Mouse (Mus musculus) retina, postnatal 1 day (tissue): Measurements from ENCODE around the gene Vezt.
A peak's percentile ranks its signal among the peaks of the same experiment; 100 is the strongest.

ENCODE experiments used
- DNase-seq: peaks from one replicate; pipeline ENCODE4 v3.0.0-alpha.2; 2012

Gene Vezt

DNA sequence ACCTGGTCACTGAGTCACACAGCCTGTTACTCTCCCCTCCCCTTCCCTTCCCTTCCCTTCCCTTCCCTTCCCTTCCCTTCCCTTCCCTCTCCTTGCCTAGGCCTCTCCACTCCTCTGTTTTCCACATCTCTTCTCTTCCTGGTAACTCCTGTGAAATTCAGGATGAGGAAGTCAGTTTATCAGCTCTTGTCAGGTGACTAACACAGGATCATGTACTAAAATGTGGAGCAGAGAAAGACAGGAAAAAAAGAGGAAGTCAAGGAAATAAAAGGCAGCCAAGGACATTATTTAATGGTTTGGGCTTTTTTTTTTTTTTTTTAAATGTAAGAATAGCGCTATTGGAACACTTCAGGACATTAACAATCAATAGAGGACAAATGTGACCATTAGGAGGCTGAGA, 126.6 kb downstream of the Vezt start:
- no peak for DNase-seq

DNA sequence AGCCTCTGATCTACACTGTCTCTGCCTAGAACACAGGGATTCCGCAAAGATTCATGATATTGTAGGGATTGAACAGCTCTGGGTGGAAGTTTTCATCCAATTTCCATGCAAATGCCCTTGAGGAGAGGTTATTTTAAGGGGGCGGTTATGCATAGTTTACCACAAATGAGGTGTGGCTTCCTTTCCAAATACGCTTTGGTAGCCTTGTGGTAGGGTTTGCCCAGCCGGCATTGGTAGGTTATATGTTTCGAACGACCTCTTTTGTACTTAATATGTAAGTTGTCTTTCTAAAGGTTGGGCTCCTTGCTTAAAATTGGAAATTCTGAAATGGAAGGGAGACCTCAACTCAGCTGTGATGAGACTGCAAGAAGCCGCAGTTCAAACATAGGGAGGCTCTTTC, 127.1 kb downstream of the Vezt start:
- DNase-seq = no peak

DNA sequence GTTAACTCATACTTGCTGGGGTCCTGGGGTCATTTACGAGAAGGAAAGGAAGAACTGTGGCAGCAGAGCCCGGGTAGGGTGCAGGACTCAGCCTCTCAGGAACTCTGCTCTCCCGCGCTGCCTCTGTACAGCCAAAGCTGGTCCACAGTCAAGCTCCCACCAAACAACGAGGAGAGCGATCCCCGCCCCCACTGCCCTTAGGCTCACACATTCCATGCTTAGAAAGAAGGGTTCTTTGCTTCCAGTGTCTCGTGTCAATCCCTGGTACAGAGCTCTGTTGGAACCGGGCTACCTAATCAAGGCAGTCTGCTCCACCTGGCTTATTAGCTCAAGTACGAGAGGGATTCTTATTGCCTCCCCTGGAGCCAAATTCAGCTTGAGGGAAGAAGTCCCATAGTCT, 128.2 kb downstream of the Vezt start:
- no peak for DNase-seq

DNA sequence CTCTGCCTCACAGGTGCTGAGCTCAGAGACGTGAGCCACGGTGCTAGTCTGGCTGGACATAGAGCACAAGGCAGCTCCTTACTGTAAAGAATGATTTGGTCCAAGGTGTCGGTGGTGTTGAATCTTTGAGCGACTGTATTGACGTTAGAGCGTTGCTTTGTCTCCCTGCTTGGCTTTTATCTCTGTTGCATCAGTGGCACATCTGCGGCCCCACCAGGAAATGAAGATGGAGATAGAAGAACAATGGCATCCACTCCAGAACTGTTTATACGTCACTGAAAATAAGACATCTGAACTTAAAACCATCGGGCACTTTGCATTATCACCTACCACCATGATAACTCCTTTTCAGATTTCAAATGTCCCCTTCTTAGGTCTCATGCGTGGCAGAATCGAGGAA, 135.7 kb downstream of the Vezt start:
- no peak for DNase-seq

DNA sequence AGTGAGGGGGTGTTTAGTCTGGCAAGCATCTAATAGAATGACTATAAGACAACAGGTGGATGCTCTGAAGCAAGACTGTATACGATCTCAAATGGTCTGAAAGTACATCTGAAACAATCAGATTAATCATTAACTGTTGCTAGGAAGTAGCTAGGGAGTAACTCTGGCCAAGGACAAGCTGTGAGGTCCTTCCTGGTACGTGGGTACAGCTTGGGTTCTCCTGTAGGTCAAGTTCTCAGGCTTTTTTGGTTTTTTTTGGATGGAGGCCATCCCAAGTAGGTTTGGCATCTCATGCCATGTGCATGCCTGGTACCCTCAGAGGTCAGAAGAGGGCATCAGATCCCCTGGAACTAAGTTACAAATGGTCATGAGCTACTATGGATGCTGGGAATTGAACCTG, 136.3 kb downstream of the Vezt start:
- no peak for DNase-seq

DNA sequence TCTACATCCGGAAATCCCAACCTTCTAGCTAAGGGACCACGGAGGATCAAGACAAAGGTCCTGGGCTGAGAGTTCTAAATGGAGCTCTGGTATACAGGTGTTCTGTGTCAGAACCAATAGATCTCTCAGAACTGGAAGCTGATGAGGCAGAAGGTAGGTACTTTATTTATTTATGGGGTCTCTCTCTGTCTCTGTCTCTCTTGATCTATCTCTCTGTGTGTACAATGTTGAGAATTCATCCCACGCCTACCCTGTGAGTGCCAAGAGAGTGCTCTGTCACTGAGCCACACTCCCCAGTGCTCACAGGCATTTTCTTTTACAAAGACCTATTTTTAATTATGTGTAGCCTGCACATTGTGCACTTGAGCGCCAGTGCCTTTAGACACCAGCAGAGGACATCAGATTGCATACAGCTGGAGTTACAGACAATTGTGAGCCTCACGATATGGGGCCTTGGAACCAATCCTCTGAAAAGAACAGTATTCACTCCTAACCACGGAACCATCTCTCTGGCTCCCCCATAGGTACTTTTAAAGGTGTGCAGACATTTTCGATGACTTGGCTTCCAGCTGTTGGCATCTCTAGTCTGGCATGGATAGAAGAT, 138.5 kb downstream of the Vezt start, which contains the start of gene Metap2:
Gene Metap2 (minus strand): TSS at position 51 of the 604 bp plus-strand sequence.
- DNase-seq = no peak

DNA sequence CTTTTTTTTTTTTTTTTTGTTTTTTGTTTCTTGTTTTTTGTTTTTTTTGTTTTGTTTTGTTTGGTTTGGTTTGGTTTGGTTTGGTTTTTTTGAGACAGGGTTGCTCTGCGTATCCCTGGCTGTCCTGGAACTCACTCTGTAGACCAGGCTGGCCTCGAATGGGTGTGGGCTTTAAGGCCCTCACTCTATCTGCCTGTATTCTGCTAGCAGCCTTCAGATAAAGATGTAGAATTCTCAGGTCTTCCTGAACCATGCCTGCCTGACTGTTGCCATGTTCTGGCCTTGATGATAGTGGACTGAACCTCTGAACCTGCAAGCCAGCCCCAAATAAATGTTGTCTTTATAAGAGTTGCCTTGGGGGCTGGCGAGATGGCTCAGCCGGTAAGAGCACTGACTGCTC, 143.1 kb downstream of the Vezt start:
- DNase-seq = no peak

DNA sequence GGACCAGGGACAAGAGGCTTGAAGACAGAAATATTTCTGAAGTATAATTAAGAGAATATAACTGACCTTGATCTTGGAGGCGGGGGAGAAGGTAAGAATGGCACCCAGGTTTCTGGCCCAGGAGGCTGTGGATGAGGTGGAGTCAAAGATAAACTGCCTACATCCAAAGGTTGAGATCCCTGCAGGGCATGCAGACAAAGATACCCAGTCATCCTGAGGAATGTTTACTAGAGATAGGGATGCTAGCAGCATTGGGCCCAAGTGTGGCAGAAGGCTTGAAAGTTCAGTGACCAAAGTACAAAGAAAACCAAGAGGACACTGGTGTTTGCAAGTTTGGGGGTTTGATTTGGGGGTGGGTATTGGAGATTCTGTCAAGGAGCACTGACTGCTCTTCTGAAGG, 144.6 kb downstream of the Vezt start:
- DNase-seq = no peak

DNA sequence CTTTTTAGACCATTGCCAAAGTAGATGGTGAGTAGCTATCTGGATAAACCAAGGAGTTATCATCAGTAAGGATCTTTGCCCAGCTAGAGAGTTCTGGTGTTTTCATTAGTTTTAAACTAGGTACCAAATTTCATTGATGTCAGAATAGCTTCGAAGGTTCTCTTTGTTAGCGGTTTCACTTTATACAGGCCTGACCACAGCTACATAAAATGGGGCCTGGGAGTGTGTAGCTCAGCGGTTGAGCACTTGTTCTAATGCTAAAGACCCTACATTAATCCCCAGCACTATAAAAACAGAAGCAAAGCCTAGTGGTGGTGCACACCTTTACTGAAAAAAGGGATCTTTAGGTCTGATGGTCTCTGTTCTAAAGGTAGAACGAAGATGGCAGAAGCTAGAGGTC, 145.1 kb downstream of the Vezt start:
- DNase-seq = no peak

DNA sequence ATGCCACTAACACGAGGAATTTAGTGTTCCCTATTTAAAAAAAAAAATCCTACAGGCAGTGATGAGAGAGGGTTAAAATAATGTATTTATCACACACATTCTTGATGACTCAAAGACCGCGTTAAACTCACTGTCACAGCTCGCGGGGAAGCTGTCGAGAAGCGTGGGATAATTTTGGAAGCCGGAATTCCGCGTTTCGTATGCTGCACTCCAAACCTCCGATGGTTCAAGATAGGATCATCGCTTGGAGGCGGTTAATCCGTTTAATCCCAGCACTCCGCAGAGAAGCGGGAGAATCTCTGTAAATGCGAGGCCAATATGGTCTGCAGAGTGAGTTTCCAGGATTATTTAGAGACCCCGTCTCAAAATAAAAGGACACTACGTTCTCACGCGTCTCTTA, 145.6 kb downstream of the Vezt start:
- DNase-seq = no peak

DNA sequence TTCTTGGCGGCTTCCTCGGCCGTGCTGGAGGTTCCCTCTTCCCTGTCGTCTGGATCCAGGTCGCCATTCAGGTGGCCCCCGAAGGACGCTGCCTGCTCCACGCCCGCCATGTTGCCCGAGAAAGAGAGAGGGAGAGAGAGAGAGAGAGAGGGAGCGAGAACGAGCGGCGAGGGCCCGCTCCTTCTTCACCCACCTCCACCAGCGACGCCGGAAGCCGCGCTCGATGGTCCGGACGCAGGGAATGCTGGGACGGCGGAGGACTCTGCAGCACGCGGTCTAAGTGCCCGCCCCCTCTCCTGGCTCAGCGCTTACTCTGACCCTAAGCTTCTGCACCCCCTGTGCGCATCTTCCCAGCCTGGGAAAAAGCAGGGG, 146.1 kb downstream of the Vezt start:
- DNase-seq = peak; percentile 96
